In genomic region chrX:99612130-99612759, GRCm38 (mm10) we compare ENCODE assay signal across 28 mouse cellular contexts.
DNase-seq lines count a peak whose midpoint lies in the region; ATAC-seq lines count a peak whose summit lies in the region.
"Had no signal": no experiment of that assay in that cellular context is flagged by ENCODE, and none has a peak within 500 bp of the region (broad histone marks: within the 10 kb centered on the region; RNA-seq: fewer than 3 reads in every experiment).

No protein-coding gene starts in this region.

- DNase-seq in heart, adult 11 months: peak; percentile 63
- no peak for DNase-seq in heart, postnatal 4 days
- DNase-seq in embryo, embryonic 10.5 days (ENCODE audit: low spot score): peak; percentile 17
- DNase-seq in thymus, postnatal 14 days: no peak
- DNase-seq in heart, embryonic 10.5 days (ENCODE audit: low spot score): no peak
- DNase-seq in lung, postnatal 25 days (ENCODE audit: low spot score): no peak
- DNase-seq: adrenal gland, postnatal 25 days; cerebellum, adult 2 months; forebrain, postnatal 0 days; gastrocnemius, postnatal 10 days; kidney, adult 18-20 months; kidney, postnatal 25 days; lung, embryonic 14.5 days; lung, postnatal 14 days; right cerebral cortex, adult 18-20 months; spleen, adult 18-20 months; thymus, postnatal 25 days had no signal

- peaks cover 5% of the 10 kb centered on the region; the same call in 1 of the 2 replicates for H3K4me1 ChIP-seq in embryonic facial prominence, embryonic 12.5 days
- peaks cover 25% of the 10 kb centered on the region for H3K4me1 ChIP-seq in limb, embryonic 12.5 days (replicated peaks)
- H3K4me1 ChIP-seq in heart, embryonic 10.5 days: no peaks in the 10 kb centered on the region
- H3K4me1 ChIP-seq: embryonic facial prominence, embryonic 15.5 days; heart, embryonic 12.5 days; kidney, embryonic 15.5 days; liver, embryonic 15.5 days had no signal

- no peak overlapping the region for H3K9ac ChIP-seq in embryonic facial prominence, embryonic 12.5 days
- H3K9ac ChIP-seq in limb, embryonic 12.5 days (replicated peaks): no peak overlapping the region
- H3K9ac ChIP-seq: embryonic facial prominence, embryonic 15.5 days; forebrain, embryonic 12.5 days; forebrain, postnatal 0 days; heart, embryonic 12.5 days; hindbrain, embryonic 14.5 days; kidney, embryonic 15.5 days; liver, embryonic 15.5 days; lung, embryonic 14.5 days had no signal

- no peak overlapping the region for H3K4me3 ChIP-seq in embryonic facial prominence, embryonic 12.5 days
- no peak overlapping the region for H3K4me3 ChIP-seq in limb, embryonic 12.5 days (replicated peaks)
- H3K4me3 ChIP-seq in heart, embryonic 10.5 days: no peak overlapping the region
- H3K4me3 ChIP-seq: embryonic facial prominence, embryonic 15.5 days; forebrain, embryonic 12.5 days; heart, embryonic 12.5 days; kidney, embryonic 15.5 days; liver, embryonic 15.5 days; midbrain, embryonic 10.5 days; myocyte had no signal

- no peaks in the 10 kb centered on the region for H3K36me3 ChIP-seq in embryonic facial prominence, embryonic 12.5 days
- H3K36me3 ChIP-seq in limb, embryonic 12.5 days: no peaks in the 10 kb centered on the region
- H3K36me3 ChIP-seq in heart, embryonic 10.5 days: no peaks in the 10 kb centered on the region
- H3K36me3 ChIP-seq: embryonic facial prominence, embryonic 15.5 days; forebrain, embryonic 12.5 days; heart, embryonic 12.5 days; kidney, embryonic 15.5 days; liver, embryonic 15.5 days; midbrain, embryonic 10.5 days had no signal

- no peak overlapping the region for H3K4me2 ChIP-seq in embryonic facial prominence, embryonic 12.5 days (replicated peaks)
- peak overlapping the region; percentile 26 for H3K4me2 ChIP-seq in limb, embryonic 12.5 days
- H3K4me2 ChIP-seq: embryonic facial prominence, embryonic 15.5 days; forebrain, embryonic 12.5 days; heart, embryonic 12.5 days; hindbrain, embryonic 14.5 days; kidney, embryonic 15.5 days; liver, embryonic 15.5 days; lung, embryonic 14.5 days had no signal

- H3K27ac ChIP-seq in embryonic facial prominence, embryonic 12.5 days: 0 out of 2 replicates have a peak overlapping the region, but pooled peaks have one; percentile 57
- H3K27ac ChIP-seq in limb, embryonic 12.5 days: peak overlapping the region; percentile 82
- H3K27ac ChIP-seq in heart, embryonic 10.5 days: no peak overlapping the region
- H3K27ac ChIP-seq: embryonic facial prominence, embryonic 15.5 days; forebrain, embryonic 12.5 days; hindbrain, embryonic 14.5 days; kidney, embryonic 15.5 days; liver, embryonic 15.5 days; midbrain, embryonic 10.5 days had no signal

- ATAC-seq in embryonic facial prominence, embryonic 12.5 days (ENCODE audit: insufficient number of reproducible peaks, insufficient read depth, low FRiP score, low TSS enrichment): peak; percentile 80
- ATAC-seq in limb, embryonic 12.5 days (ENCODE audit: insufficient number of reproducible peaks, insufficient read depth, low FRiP score, low TSS enrichment, low read depth): peak; percentile 73
- ATAC-seq: forebrain, postnatal 0 days; inflammation-experienced regulatory T-cells, adult 6 months had no signal

- H3K9me3 ChIP-seq in embryonic facial prominence, embryonic 12.5 days: no peaks in the 10 kb centered on the region
- no peaks in the 10 kb centered on the region for H3K9me3 ChIP-seq in limb, embryonic 12.5 days
- H3K9me3 ChIP-seq in heart, embryonic 10.5 days: no peaks in the 10 kb centered on the region
- H3K9me3 ChIP-seq: embryonic facial prominence, embryonic 15.5 days; forebrain, embryonic 12.5 days; heart, embryonic 12.5 days; kidney, embryonic 15.5 days; liver, embryonic 15.5 days; midbrain, embryonic 10.5 days had no signal

- peaks cover 16% of the 10 kb centered on the region; the same call in 1 of the 2 replicates for H3K27me3 ChIP-seq in embryonic facial prominence, embryonic 12.5 days
- H3K27me3 ChIP-seq in limb, embryonic 12.5 days: peaks cover 63% of the 10 kb centered on the region
- peaks cover 53% of the 10 kb centered on the region for H3K27me3 ChIP-seq in heart, embryonic 10.5 days (ENCODE audit: insufficient read depth, poor library complexity, severe bottlenecking)

- WGBS in embryonic facial prominence, embryonic 12.5 days: 56% methylated on average over 9 of the region's 9 CpGs
- 47% methylated on average over 9 of the region's 9 CpGs for WGBS in limb, embryonic 12.5 days
- WGBS in heart, embryonic 10.5 days: 61% methylated on average over 9 of the region's 9 CpGs

Comparison
In these comparisons a context has a peak if more than half of its experiments do, and no peak if none do; other contexts are left out.
1. DNase-seq: peak in heart, adult 11 months (single experiment) and embryo, embryonic 10.5 days (single experiment); none in heart, postnatal 4 days (single experiment), thymus, postnatal 14 days (single experiment), heart, embryonic 10.5 days (single experiment) and lung, postnatal 25 days (single experiment).